Mouse (Mus musculus): ENCODE measurements at regions not wholly inside any gene's neighbourhood (a gene's known extent, or its start where the extent isn't known, plus 50 kb on each side); places are given as distances from the start of the nearest gene placed in this dataset.

GRCm38 (mm10) chr3:110460192-110460591 lies 209.4 kb upstream of the Prmt6 start:
- Histone ChIP-seq H3K9ac (no peak overlapping the region), H3K4me2 (no peak overlapping the region), H3K36me3 (no peaks in the 10 kb centered on the region), H3K4me1 (replicated peaks) (no peaks in the 10 kb centered on the region), H3K27ac (replicated peaks) (no peak overlapping the region), H3K9me3 (no peaks in the 10 kb centered on the region), H3K4me3 (no peak overlapping the region), H3K27me3 (no peaks in the 10 kb centered on the region)
- no peak for ATAC-seq (ENCODE audit: low read depth)
- WGBS = 58% methylated on average over 2 of the region's 2 CpGs

- Histone ChIP-seq H3K4me2 (no peak overlapping the region), H3K9ac (no peak overlapping the region), H3K27me3 (no peaks in the 10 kb centered on the region), H3K27ac (replicated peaks) (no peak overlapping the region), H3K36me3 (no peaks in the 10 kb centered on the region), H3K9me3 (no peaks in the 10 kb centered on the region), H3K4me1 (replicated peaks) (no peaks in the 10 kb centered on the region), H3K4me3 (no peak overlapping the region)
- 44% methylated on average over 2 of the region's 2 CpGs for WGBS
- no peak for ATAC-seq (ENCODE audit: low read depth)
These were observed 208.1 kb upstream of the Prmt6 start for GRCm38 (mm10) chr3:110458900-110459299.

GRCm38 (mm10) chr3:110452470-110452869 lies 201.7 kb upstream of the Prmt6 start:
- H3K4me3 ChIP-seq = no peak overlapping the region
- peaks cover 4% of the 10 kb centered on the region for H3K4me1 ChIP-seq (replicated peaks)
- H3K27ac ChIP-seq (replicated peaks) = no peak overlapping the region
- no peaks in the 10 kb centered on the region for H3K9me3 ChIP-seq
- no peak overlapping the region for H3K9ac ChIP-seq
- 60% methylated on average over 7 of the region's 7 CpGs for WGBS
- no peaks in the 10 kb centered on the region for H3K36me3 ChIP-seq
- peak; percentile 67; the same call in 1 of the 2 replicates for ATAC-seq (ENCODE audit: low read depth)
- no peak overlapping the region for H3K4me2 ChIP-seq
- no peaks in the 10 kb centered on the region for H3K27me3 ChIP-seq

Data from neural tube, embryonic 13.5 days (tissue).